Mouse (Mus musculus): ENCODE measurements at regions not wholly inside any gene's neighbourhood (a gene's known extent, or its start where the extent isn't known, plus 50 kb on each side); places are given as distances from the start of the nearest gene placed in this dataset.

DNA sequence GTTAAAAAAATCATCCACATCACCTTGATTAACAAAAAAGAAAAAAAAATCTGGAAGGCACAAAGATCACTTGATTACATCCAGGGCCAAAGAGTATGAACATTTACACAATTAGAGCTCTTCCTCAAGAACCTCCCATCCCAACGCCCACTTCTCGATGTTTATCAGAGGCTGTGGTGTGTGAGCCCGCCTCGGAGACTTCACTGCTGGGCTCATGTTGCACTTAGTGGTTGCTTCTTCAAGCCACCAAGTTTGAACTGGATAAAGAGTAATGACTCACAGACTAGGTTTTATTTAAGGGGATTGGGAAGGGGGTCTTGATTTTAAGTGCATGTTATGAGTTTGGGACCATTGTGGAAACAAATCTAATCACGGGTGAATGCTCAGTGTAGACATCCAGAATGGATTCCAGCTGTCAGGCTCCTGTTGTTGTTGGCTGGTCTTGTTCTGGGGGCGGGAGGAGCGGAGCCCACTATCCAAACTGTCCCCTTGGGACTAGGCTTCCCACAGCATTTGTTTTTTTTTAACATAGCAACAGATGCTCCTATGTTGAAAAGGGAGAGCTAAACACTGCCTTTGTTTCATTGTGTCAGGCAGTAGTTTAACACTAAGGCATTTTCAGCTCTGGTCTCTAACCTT, 98.6 kb upstream of the Nfe2l3 start:
- DNase-seq (ENCODE audit: low spot score) = no peak

DNA sequence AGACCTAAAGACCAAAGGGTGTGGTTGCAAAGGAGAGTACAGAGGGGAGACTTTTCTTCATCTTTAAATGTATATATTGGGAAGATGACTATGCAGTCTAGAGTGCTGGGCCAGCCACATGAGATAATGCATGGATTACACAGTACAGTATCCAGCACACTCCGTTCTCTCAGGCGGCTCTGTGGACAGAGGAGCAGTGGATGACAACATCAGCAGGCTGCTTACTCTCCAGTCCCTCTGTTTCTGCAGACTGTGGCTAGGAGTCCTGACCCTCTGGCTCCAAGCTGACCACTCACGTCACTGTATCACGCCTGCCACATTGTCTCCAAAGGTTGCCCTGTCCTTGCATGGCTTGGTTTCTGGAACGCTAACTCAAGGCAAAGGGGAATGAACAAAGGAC, 97.2 kb upstream of the Nfe2l3 start:
- no peak for DNase-seq (ENCODE audit: low spot score)

DNA sequence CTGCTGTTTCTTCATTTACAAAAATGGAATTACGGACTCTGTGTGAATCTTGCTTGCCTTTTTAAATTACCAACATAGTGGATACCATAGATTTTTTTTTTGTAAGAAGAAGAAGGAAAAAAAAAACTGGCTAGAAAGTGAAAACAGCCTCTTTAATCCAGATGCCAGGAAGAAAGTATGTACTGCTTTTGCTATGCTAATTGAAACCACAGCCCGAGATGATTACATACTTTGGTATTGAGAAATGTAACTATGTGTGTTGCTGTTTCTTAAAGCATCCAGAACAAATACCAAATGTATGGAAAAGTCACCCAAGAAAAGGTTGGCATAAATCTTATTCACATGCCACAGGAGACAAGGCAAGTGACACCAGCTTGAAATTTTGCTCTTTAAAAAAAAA, 93.2 kb upstream of the Nfe2l3 start:
- DNase-seq (ENCODE audit: low spot score) = no peak

DNA sequence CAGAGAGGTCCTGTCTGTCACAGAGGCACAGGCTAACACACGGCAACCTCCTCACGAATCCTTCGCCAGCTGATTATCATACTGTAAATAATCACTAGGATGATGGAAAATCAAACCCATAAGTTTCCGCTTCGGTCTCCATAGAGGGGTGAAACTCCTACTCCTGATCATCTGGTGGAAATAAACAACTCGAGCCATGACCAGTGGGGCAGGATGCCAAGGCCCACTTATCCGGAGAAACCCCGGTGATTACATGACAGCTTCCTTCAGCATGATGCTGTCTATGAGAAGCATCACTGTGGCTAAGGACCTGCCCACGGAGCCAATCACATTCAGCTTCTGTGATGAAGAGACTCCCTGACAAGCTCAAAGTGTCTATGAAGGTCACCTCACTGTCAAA, 84.7 kb upstream of the Nfe2l3 start:
- no peak for DNase-seq (ENCODE audit: low spot score)

DNA sequence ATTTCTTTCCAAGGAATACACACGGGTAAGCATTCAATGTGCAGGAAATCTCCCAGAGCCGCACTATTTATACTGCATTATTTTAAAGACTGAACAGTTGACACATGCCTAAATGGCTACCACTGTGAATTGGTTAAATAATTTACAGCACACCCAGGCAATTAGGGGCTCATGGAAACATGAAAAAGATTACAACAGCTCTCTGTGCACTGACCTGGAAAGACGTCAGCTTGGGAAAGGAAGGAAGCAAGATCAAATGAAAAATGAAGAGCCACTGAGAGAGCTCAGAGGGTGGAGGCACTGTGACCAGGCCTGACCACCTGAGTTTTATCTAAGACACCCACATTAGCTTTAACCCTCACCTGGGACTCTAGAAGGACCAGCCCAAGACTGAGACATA, 82.7 kb upstream of the Nfe2l3 start:
- no peak for DNase-seq (ENCODE audit: low spot score)

DNA sequence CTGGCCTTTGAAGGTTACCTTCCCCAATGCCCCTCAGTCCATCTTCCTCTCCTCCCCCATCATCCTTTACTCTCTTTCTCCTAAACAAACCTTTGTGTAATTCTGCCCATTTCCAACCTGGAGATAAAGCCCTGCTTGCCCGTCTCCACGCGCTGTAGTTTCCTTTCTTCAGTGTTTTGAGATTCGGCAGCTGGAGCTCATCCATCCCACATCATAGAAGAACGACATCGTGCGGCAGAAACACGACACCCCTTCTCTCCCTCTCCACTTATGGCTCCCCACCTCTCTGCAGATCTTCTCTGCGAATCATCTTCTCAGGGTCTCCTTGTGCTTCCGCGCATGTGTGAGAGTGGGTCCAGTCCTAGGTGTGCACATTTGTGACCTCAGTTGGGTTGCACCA, 77.4 kb upstream of the Nfe2l3 start:
- no peak for DNase-seq (ENCODE audit: low spot score)

DNA sequence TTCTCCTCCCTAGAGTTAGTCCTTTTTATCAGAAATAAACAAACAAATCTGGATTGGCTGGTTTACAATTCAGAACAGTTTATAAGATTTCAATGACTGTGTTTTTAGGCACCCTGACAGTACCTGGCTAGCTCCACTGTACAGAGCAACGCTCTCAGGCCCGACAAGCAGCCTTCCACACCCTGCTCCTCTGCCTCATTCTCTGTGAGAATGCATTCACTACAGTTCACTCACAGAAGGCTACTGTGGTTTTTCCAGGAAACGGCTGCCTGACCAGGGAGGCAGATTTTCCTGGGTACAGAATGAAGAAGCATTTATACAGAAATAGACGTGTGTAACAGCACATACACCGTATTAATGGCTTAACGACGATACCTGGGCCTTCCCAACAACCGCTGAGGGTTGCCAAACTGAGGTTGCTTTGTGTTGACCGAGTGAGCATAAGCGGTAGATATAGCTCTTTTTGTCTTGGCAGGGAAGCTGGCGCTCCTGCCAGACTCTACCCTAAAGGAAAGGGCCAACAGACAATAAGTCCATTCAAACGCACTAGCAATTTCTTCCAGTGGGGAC, 70.8 kb upstream of the Nfe2l3 start:
- no peak for DNase-seq (ENCODE audit: low spot score)

DNA sequence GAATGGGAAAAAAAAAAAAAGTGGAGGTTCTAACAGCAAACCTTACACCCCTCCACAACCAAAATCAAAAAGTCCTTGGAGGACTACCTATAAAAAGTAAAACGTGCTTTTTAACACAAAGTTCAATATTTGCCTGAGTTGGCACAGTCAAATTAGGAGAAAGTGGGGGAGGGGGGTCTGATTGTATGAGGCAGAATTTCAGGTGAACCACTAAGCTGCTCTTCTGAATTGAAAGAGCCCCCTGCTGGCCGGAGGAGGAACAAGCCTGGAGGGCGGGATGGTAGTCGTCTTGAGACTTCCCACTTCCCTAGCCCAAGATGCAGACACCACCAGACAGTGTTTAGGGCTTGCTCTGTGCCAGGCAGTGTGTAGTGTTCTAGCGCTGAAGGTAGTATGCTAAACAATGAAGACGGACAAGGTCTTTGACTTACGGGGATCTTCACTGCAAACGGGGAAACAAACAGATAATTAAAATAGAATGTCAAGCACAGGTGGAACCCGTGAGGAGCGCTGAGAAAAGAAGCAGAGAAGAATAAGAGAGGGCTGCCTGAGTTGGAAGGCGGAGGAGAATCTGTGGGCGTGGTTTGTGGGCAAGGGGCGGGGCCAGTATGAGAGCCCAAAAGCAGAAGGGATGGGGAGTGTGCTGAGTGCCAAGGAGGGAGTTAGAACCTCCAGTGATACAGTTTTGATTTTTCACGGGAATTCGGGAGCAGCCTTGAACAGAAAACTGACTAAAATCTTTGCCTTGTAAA, 69.8 kb upstream of the Nfe2l3 start:
- peak; percentile 62 for DNase-seq (ENCODE audit: low spot score)

DNA sequence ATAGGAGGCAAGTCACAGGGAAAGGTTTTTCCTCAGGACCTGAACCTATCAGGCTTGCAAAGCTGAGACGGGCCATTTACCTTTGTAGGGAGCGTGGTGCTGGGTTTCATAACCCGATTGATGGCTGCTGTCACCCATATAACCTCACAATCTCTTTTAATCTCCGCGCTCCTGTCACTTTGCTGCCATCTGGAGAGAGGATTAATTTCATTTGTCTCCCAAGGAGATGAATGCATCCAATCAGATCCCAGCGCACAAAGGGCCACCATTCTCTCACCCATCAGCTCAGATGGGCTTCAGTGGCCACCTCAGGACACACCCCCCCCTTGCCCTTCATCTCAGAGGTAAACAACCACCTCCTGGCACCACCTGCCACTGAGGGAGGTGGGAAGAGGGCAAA, 67.7 kb upstream of the Nfe2l3 start:
- no peak for DNase-seq (ENCODE audit: low spot score)

DNA sequence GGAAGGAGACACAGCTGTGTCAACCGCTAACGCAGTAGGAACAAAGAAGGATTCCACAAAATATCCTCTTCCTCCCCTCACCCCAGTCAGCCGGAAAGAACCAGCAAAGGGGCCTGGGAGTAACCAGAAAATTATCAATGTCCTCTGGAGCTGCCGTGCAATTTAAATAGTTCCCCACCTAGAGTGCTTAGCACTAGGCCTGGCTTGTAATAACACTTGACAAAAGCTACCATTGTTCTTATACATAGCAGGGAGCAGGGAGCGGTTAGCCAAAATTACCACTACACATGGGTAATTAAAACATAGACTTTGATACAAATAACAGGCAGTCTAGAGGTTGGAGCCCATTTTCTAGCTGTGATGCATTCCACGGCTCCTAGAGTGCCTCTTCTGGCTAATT, 62.7 kb upstream of the Nfe2l3 start:
- DNase-seq (ENCODE audit: low spot score) = no peak

DNA sequence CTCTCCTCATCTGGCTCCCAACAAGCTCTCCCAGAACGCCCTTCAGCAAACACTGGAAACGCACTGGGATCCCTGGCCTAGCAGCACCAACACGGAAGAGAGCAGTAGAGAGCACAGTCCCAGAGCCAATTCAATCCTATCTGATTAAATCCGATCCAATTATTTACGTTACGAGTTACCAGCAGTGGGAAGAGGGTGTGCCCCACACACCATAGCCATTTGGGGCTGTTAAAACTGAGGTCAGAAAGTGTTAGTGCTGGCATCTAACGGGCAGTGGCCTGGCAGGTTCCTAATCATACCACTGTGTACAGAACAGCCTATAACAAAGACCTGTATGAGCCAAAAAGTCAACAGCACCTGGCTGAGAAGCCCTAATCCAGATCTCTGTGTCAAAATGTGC, 60.1 kb upstream of the Nfe2l3 start:
- no peak for DNase-seq (ENCODE audit: low spot score)

DNA sequence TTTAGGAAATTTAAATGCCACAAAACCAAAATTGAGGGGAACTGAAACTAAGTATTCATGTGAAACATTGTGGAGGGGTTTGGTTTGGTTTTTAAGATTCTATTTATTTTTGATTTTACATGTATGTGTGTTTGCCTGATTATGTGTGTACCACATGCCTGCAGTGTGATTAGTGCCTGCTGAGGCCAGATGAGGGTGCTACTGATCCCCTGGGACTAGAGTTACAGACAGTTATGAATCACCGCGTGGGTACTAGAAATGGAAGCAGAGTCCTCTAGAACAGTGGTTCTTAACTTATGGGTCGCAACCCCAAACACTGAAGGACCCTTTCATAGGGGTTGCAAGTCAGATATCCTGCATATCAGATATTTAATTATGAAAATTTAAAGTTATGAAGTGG, 54.0 kb upstream of the Nfe2l3 start:
- DNase-seq (ENCODE audit: low spot score) = no peak

DNA sequence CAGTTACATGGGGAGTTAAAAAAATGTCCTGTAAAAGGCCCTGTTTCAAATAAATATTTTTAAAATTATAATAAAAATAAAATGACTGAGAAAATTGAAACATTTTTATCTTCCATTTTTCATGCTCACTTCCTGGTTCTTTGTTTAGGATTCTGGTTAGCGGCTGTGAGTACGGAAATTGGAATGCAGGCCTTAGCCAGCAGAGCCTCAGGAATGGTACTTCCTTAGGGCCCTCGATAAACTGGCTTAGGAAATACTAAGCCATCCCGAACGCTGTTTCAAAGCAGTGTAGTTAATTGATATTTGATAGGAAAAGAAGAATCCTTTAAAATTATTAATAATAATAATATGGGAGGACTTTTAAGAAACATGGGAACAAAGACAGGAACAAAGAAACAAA, 53.4 kb upstream of the Nfe2l3 start:
- DNase-seq (ENCODE audit: low spot score) = no peak

DNA sequence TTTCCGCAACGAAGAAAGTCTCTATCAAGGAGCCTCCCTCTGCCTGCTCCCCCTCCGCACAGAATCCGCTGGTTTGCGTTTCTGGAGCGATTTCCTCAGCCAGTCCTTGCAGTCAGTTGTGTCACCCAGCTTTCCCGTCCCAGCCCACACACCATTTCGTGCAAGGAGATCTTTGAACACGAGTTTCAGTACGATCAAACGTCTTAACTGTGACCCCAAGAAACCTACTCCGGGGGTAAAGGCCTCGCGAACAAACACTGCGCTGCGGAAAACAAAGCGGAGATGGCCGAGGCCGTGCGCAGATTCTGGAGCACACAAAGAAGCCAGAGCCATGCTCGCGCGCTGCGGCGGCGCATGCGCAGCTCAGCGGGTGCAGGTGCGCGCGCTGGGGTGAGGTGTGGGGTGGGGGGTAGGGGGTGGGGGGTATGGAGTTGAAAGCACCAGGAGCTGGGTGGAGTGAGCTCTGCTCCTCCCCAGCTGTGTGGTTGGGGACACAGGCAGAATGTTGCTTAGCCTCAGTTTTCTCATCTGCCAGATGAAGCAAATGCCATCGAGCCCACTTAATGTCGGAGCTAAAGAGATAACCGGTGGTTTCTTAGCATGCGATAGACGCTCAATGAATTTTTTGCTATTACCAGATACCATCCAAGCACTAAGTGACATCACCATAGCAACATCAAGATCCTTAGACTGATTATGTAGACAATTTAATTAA, 52.8 kb upstream of the Nfe2l3 start:
- DNase-seq (ENCODE audit: low spot score) = no peak

DNA sequence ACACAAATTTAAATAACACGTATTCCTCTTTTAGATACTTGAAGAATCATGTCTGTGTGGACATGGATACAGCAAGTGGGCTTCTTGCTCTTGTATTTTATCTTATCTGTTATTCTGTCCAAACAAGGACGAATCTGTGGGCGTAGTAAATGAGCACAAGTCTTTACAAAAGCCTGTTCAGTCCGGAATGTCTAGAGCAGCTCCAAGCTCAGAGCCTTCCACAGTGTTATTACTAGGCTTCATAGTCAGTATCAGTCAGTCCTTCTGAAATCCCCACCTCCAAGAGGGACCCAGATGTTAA, 52.2 kb upstream of the Nfe2l3 start:
- no peak for DNase-seq (ENCODE audit: low spot score)

DNA sequence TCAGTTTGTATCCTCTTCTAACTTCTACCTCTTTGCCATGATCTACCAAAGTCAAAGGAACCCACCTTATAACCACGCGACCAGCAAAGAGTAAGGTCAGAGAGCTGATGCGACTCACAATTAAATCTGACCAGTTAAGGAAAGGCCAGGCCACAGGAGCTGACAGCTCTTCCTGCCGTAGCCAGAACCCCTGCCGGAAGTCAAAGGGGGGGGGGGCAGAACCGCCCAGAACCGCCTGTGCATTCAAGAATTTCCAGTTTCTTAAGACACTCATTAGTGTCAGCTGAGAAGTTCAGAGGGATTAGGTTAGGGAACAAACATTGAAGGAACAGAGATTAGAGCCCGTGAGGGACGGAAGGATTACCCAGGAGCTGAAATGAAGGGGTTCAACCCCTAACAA, 51.0 kb upstream of the Nfe2l3 start:
- DNase-seq (ENCODE audit: low spot score) = no peak
